Mouse (Mus musculus): ENCODE measurements around the gene Cnot2. TPM values are rescaled to one million over a fixed set of nuclear protein-coding genes. Genes with fewer than 3 reads are reported as not detected.

Gene Cnot2
- polyA plus RNA-seq, 1 experiment from 2014 or later, result 122 TPM

DNA sequence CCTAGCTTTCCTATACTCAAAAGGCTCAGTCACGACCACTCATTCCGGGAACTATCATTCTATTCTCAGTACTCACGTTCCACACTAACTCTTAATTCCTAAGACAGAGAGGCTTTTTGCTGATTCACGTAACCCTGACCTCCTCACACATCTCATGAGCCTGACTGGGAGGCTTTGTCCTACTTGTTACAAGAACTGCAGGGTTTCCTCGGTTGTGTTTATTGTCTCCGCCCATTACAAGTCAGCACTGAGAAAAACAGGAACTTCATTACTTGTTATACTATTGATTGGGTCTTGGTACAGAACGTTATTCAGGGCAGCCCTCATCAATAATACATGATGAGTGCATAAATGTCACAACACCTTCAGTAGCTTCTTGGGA lies 68.1 kb downstream of the Cnot2 start:
- Histone ChIP-seq H3K27ac (replicated peaks) (no peak overlapping the region), H3K9me3 (no peaks in the 10 kb centered on the region), H3K4me2 (replicated peaks) (no peak overlapping the region), H3K9ac (replicated peaks) (no peak overlapping the region), H3K4me3 (no peak overlapping the region), H3K36me3 (no peaks in the 10 kb centered on the region), H3K4me1 (0 out of 2 replicates have a peak, but pooled peaks cover 2% of the 10 kb centered on the region), H3K27me3 (no peaks in the 10 kb centered on the region)
- WGBS, result 43% methylated on average over 7 of the region's 7 CpGs
- no peak for ATAC-seq (replicated peaks)

GRCm38 (mm10) chr10:116512521-116513253 lies 68.6 kb downstream of the Cnot2 start:
- Histone ChIP-seq H3K4me1 (no peaks in the 10 kb centered on the region), H3K4me3 (no peak overlapping the region), H3K27ac (replicated peaks) (no peak overlapping the region), H3K4me2 (replicated peaks) (no peak overlapping the region), H3K27me3 (no peaks in the 10 kb centered on the region), H3K9me3 (no peaks in the 10 kb centered on the region), H3K9ac (replicated peaks) (no peak overlapping the region), H3K36me3 (no peaks in the 10 kb centered on the region)
- WGBS, result 80% methylated on average over 11 of the region's 11 CpGs
- ATAC-seq (replicated peaks), result no peak

- Histone ChIP-seq H3K4me3 (no peak overlapping the region), H3K4me2 (replicated peaks) (no peak overlapping the region), H3K36me3 (no peaks in the 10 kb centered on the region), H3K27ac (replicated peaks) (no peak overlapping the region), H3K9ac (replicated peaks) (no peak overlapping the region), H3K4me1 (no peaks in the 10 kb centered on the region), H3K27me3 (no peaks in the 10 kb centered on the region), H3K9me3 (no peaks in the 10 kb centered on the region)
- no peak for ATAC-seq (replicated peaks)
- 89% methylated on average over 7 of the region's 7 CpGs for WGBS
These were observed 75.9 kb downstream of the Cnot2 start for GRCm38 (mm10) chr10:116505303-116506014.

- Histone ChIP-seq H3K27me3 (no peaks in the 10 kb centered on the region), H3K36me3 (peaks cover 30% of the 10 kb centered on the region), H3K9ac (replicated peaks) (no peak overlapping the region), H3K4me3 (no peak overlapping the region), H3K4me1 (no peaks in the 10 kb centered on the region), H3K27ac (replicated peaks) (no peak overlapping the region), H3K9me3 (no peaks in the 10 kb centered on the region), H3K4me2 (replicated peaks) (no peak overlapping the region)
- no peak for ATAC-seq (replicated peaks)
- 88% methylated on average over 3 of the region's 3 CpGs for WGBS
These were observed 88.5 kb downstream of the Cnot2 start for GRCm38 (mm10) chr10:116492768-116493167.

DNA sequence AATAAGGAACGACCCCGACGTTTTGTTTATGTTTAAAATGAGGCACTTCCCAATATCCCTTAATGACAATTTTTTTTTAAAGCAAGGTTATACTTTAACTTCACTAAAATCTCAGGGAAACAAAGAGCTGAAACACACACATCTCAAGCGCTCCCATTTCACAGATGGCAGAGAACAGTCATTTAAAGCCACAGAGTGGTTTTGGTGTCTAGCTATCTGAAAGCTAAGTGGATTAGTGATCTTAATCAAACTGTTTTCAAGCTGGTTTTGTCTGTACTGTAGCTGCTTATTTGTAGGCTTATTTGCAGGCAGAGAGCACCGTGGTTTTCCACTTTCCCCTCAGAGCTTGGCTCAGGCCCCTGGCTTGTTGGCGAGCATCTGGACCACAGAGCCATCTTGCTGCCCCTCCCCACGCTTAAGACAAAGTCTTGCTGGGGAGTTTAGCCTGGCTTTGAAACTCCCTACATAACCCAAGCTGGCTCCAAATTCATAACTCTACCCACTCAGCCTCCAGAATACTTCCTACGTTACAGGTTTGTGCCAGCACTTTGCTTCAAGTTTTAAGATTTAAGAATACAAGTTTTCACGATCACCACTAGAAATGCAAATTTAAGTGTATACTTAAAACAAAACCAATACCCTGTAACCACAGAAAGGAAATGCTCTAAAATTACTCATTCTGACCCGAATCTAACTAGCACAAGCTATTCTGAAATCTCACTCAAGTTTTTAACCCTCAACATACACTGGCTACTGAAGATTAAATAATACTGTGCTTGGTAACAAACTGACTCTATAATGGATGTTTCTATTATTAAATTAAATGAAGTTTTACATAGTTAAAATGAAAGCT lies 94.2 kb downstream of the Cnot2 start:
- H3K4me2 ChIP-seq (replicated peaks), result no peak overlapping the region
- no peak for ATAC-seq (replicated peaks)
- H3K9me3 ChIP-seq, result no peaks in the 10 kb centered on the region
- H3K9ac ChIP-seq (replicated peaks), result no peak overlapping the region
- H3K4me1 ChIP-seq, result no peaks in the 10 kb centered on the region
- no peak overlapping the region for H3K4me3 ChIP-seq
- peaks cover 31% of the 10 kb centered on the region for H3K36me3 ChIP-seq
- WGBS, result 81% methylated on average over 10 of the region's 10 CpGs
- H3K27ac ChIP-seq (replicated peaks), result no peak overlapping the region
- H3K27me3 ChIP-seq, result no peaks in the 10 kb centered on the region

- Histone ChIP-seq H3K9ac (replicated peaks) (no peak overlapping the region), H3K9me3 (no peaks in the 10 kb centered on the region), H3K27ac (replicated peaks) (no peak overlapping the region), H3K4me3 (no peak overlapping the region), H3K4me2 (replicated peaks) (no peak overlapping the region), H3K27me3 (no peaks in the 10 kb centered on the region), H3K4me1 (no peaks in the 10 kb centered on the region), H3K36me3 (peaks cover 35% of the 10 kb centered on the region)
- 94% methylated on average over 12 of the region's 12 CpGs for WGBS
- no peak for ATAC-seq (replicated peaks)
These were observed 99.4 kb downstream of the Cnot2 start for GRCm38 (mm10) chr10:116481917-116482316.

- Histone ChIP-seq H3K9ac (replicated peaks) (no peak overlapping the region), H3K27ac (replicated peaks) (no peak overlapping the region), H3K4me1 (no peaks in the 10 kb centered on the region), H3K4me3 (no peak overlapping the region), H3K36me3 (peaks cover 30% of the 10 kb centered on the region), H3K9me3 (no peaks in the 10 kb centered on the region), H3K4me2 (replicated peaks) (no peak overlapping the region), H3K27me3 (no peaks in the 10 kb centered on the region)
- no peak for ATAC-seq (replicated peaks)
- WGBS, result 92% methylated on average over 5 of the region's 5 CpGs
These were observed 100.3 kb downstream of the Cnot2 start for GRCm38 (mm10) chr10:116480988-116481387.

DNA sequence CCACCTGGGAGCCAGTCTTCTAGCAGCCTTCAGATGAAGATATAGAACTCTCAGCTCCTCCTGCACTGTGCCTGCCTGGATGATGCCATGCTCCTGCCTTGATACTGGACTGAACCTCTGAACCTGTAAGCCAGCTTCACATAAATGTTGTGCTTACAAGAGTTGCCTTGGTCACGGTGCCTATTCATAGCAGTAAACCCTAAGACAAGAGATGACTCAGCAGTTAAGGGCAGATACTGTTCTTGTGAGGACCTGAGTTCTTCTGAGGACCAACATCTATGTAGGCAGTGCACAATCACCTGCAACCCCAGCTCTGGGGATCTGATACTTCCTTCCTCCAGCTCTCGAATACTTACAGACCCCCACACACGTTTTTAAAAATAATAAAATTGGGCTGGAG lies 104.8 kb downstream of the Cnot2 start:
- Histone ChIP-seq H3K27me3 (no peaks in the 10 kb centered on the region), H3K36me3 (peaks cover 4% of the 10 kb centered on the region; the same call in 1 of the 2 replicates), H3K9ac (replicated peaks) (no peak overlapping the region), H3K4me3 (no peak overlapping the region), H3K27ac (replicated peaks) (no peak overlapping the region), H3K4me2 (replicated peaks) (no peak overlapping the region), H3K9me3 (no peaks in the 10 kb centered on the region), H3K4me1 (peaks cover 27% of the 10 kb centered on the region)
- 89% methylated on average over 3 of the region's 3 CpGs for WGBS
- no peak for ATAC-seq (replicated peaks)

DNA sequence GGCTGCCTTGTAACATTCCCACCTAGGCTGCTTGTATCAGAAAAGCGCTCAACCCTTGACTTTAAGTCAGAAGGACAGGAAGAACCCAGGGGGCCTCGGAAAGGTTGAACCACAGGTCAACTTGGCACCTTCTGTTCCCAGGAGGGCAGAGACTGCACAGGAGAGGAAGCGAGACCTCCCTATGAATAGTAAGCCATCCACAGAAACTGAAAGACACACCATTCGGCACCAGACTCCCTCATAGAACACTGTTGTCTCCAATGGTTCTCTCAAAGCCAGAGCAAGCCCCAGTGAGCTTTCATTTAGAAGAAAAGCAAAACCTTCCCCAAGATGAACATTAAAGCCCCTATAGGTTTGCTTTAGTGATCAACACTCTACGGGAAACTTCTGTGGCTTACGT lies 105.6 kb downstream of the Cnot2 start:
- 78% methylated on average over 6 of the region's 6 CpGs for WGBS
- Histone ChIP-seq H3K4me1 (peaks cover 34% of the 10 kb centered on the region), H3K9me3 (no peaks in the 10 kb centered on the region), H3K27ac (replicated peaks) (no peak overlapping the region), H3K4me2 (replicated peaks) (no peak overlapping the region), H3K36me3 (peaks cover 2% of the 10 kb centered on the region; the same call in 1 of the 2 replicates), H3K9ac (replicated peaks) (no peak overlapping the region), H3K27me3 (no peaks in the 10 kb centered on the region), H3K4me3 (no peak overlapping the region)
- ATAC-seq (replicated peaks), result no peak

- no peaks in the 10 kb centered on the region for H3K36me3 ChIP-seq
- peak; percentile 83 for ATAC-seq (replicated peaks)
- H3K9ac ChIP-seq (replicated peaks), result peak within 1 kb of the TSS; percentile 83
- peak within 1 kb of the TSS; percentile 60 for H3K4me3 ChIP-seq
- peak within 1 kb of the TSS; percentile 83 for H3K4me2 ChIP-seq (replicated peaks)
- H3K9me3 ChIP-seq, result no peaks in the 10 kb centered on the region
- peak within 1 kb of the TSS; percentile 85 for H3K27ac ChIP-seq (replicated peaks)
- H3K4me1 ChIP-seq, result peaks cover 39% of the 10 kb centered on the region
- no peaks in the 10 kb centered on the region for H3K27me3 ChIP-seq
- WGBS, result under 1% methylated on average over 88 of the region's 92 CpGs
These were observed 107.4 kb downstream of the Cnot2 start, which contains the start of gene Kcnmb4 for GRCm38 (mm10) chr10:116473759-116474549. TSS of gene Kcnmb4 (minus strand) at chr10:116473878.

GRCm38 (mm10) chr10:116473071-116473758 lies 108.1 kb downstream of the Cnot2 start:
- no peaks in the 10 kb centered on the region for H3K27me3 ChIP-seq
- peak; percentile 81 for ATAC-seq (replicated peaks)
- H3K27ac ChIP-seq (replicated peaks), result peak overlapping the region; percentile 85
- peak overlapping the region; percentile 83 for H3K9ac ChIP-seq (replicated peaks)
- under 1% methylated on average over 61 of the region's 78 CpGs for WGBS
- no peaks in the 10 kb centered on the region for H3K36me3 ChIP-seq
- H3K4me1 ChIP-seq, result peaks cover 39% of the 10 kb centered on the region
- peak overlapping the region; percentile 83 for H3K4me2 ChIP-seq (replicated peaks)
- no peaks in the 10 kb centered on the region for H3K9me3 ChIP-seq
- H3K4me3 ChIP-seq, result peak overlapping the region; percentile 60

All from forebrain, embryonic 15.5 days (tissue).